Mouse (Mus musculus) heart, adult 2 months (tissue): Measurements from ENCODE around the gene Actr5. TPM values are rescaled to one million over a fixed set of nuclear protein-coding genes. Genes with fewer than 3 reads are reported as not detected.

Experiments used
- DNase-seq, 2 experiments: peaks; one replicate each; pipeline ENCODE4 v3.0.0; 2021
- H3K27ac ChIP-seq: fragments of 200-600 bp; 2 replicates; pipeline ENCODE4 v1.8.1; 2022
- H3K27me3 ChIP-seq: fragments of 200-500 bp; 2 replicates; pipeline ENCODE4 v1.6.1; 2012; ENCODE audit warnings: mild to moderate bottlenecking, low read length, inconsistent platforms, mixed read lengths; ENCODE audit not compliant: control insufficient read depth, insufficient read depth
- H3K36me3 ChIP-seq: fragments of 200-500 bp; 2 replicates; pipeline ENCODE4 v1.6.1; 2012; ENCODE audit warnings: low read length, inconsistent platforms; ENCODE audit not compliant: control insufficient read depth, insufficient read depth
- H3K4me1 ChIP-seq: fragments of 200-500 bp; 2 replicates; pipeline ENCODE4 v1.6.1; 2011; ENCODE audit warnings: low read length; ENCODE audit not compliant: control insufficient read depth, insufficient read depth
- H3K4me3 ChIP-seq: fragments of 200-600 bp; 2 replicates; pipeline ENCODE4 v1.8.1; 2022
- H3K79me2 ChIP-seq: fragments of 200-500 bp; replicated peaks from 2 replicates; pipeline ENCODE4 v1.6.1; 2012; ENCODE audit warnings: mild to moderate bottlenecking, inconsistent platforms, low read length, moderate library complexity, mixed read lengths; ENCODE audit not compliant: control insufficient read depth, insufficient read depth
- H3K9ac ChIP-seq: fragments of 200-500 bp; 2 replicates; pipeline ENCODE4 v1.6.1; 2012; ENCODE audit warnings: low read depth, mild to moderate bottlenecking, control low read depth, inconsistent platforms, low read length, mixed read lengths
- CTCF ChIP-seq: fragments of 200-600 bp; IDR thresholded peaks from 2 replicates; pipeline ENCODE4 v1.8.1; 2022; ENCODE audit warnings: antibody characterized with exemption, mild to moderate bottlenecking, moderate library complexity
- EP300 ChIP-seq: fragments of 200-500 bp; IDR thresholded peaks from 2 replicates; pipeline ENCODE4 v1.6.1; 2011; ENCODE audit warnings: low read depth, low read length, control low read depth; ENCODE audit not compliant: insufficient read depth
- POLR2A ChIP-seq: fragments of 200-500 bp; IDR thresholded peaks from 2 replicates; pipeline ENCODE4 v1.6.1; 2011; ENCODE audit warnings: mild to moderate bottlenecking, low read depth, low read length, control low read depth; ENCODE audit not compliant: insufficient read depth
- WGBS: fragments of 180-500 bp; shearing (Covaris S2); methylation state at CpG from one replicate; pipeline ENCODE4 v1.1.7; 2018; 5-methylcytosine and 5-hydroxymethylcytosine counted together
- intact Hi-C: fragments of 180-260 bp; cut with DNase I; formaldehyde crosslinking; loops from one replicate; pipeline ENCODE4 v1.15.1; 2025
- long read RNA-seq: library from polyadenylated mRNA; stranded (forward); transcript quantifications from one replicate; pipeline ENCODE4 v2.0.0, GENCODE M21; 2021
- polyA plus RNA-seq: library from polyadenylated mRNA; depleted of rRNA; stranded (reverse); fragments of >200 nt; gene quantifications from 2 replicates; pipeline ENCODE4 v1.2.3, GENCODE M21; 2012; rRNA removed
- total RNA-seq, 2 experiments: library from RNA; stranded (reverse); gene quantifications; 2 replicates each; pipeline ENCODE4 v1.2.3; 2021

The Actr5 gene
- total RNA-seq, result 1 to 10 TPM; 4.8 to 6.4 TPM
- polyA plus RNA-seq, result 2.9 and 3.5 TPM in 2 replicates
- long read RNA-seq, partial matches to known transcripts, result 0 of 4 reads
- long read RNA-seq, other reads (novel, unspliced or antisense), result 1 of 4 reads

DNA sequence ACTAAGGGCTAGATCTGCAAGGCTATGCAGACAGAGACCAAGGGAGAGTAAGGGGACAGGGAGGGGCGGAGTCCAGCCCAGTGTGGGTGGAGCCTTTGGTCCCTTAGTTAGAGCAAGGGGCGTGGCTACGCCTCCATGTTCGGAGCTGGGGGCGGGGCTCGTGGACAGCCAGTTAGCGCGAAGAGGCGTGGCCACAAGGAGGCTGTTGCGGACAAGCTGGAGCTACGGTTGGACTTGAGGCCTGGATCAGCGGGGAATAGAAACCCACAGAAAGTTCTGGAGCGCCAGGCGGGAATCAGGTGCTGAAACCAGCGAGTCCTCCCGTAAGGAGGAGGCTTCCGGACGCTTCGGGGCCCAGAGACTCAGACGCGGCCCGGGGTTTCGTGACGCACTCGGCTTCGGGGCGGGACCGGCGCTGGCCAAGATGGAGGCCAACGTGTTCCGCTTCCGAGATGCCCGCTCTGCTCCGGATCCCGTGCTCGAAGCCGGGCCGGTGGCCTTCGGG lies at the start of gene Actr5:
TSS of gene Actr5 (plus strand) at position 171 of the 505 bp plus-strand sequence.
- peak; percentile 93 to 95 for DNase-seq
- H3K4me3 ChIP-seq, result peak within 1 kb of the TSS; percentile 96
- H3K4me1 ChIP-seq, result no peaks in the 10 kb centered on the region; the same call in 1 of the 2 replicates
- peak within 1 kb of the TSS; percentile 95 for H3K27ac ChIP-seq
- H3K27me3 ChIP-seq, result no peaks in the 10 kb centered on the region
- no peaks in the 10 kb centered on the region for H3K36me3 ChIP-seq
- H3K79me2 ChIP-seq, result no peaks in the 10 kb centered on the region
- TF ChIP-seq CTCF (peak; percentile 13; the same call in 1 of the 2 replicates), POLR2A (peak; percentile 83), EP300 (no peak)
- WGBS, result under 1% methylated on average over 39 of the region's 39 CpGs
- peak within 1 kb of the TSS; percentile 94 for H3K9ac ChIP-seq
- intact Hi-C loops, result no loop called here

DNA sequence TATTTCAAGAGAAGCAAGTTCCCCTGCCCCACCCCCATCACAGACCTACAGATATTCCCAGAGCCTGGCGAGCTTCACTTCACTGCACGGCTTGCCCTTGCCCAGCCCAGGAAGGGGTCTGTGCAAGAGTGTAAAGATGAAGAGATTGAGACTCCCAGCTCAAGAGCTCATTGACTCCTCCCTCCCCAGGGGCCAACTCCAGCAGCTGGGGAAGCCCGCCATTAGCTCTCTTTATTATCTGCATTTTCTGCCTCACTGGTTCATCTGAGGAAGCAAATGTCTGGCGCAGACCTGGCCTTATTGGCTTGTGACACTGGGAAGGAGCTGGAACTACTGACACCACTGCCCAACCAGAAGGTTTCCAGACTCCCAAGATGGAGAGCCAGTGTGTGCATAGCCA lies 44.7 kb upstream of the Actr5 start:
- Histone ChIP-seq H3K9ac (no peak overlapping the region), H3K4me1 (no peaks in the 10 kb centered on the region), H3K36me3 (no peaks in the 10 kb centered on the region), H3K27ac (no peak overlapping the region), H3K79me2 (no peaks in the 10 kb centered on the region), H3K27me3 (peaks cover 2% of the 10 kb centered on the region), H3K4me3 (no peak overlapping the region)
- DNase-seq, result no peak
- 56% methylated on average over 4 of the region's 4 CpGs for WGBS
- intact Hi-C loops, result no loop called here
- TF ChIP-seq POLR2A (no peak), CTCF (no peak), EP300 (no peak)

DNA sequence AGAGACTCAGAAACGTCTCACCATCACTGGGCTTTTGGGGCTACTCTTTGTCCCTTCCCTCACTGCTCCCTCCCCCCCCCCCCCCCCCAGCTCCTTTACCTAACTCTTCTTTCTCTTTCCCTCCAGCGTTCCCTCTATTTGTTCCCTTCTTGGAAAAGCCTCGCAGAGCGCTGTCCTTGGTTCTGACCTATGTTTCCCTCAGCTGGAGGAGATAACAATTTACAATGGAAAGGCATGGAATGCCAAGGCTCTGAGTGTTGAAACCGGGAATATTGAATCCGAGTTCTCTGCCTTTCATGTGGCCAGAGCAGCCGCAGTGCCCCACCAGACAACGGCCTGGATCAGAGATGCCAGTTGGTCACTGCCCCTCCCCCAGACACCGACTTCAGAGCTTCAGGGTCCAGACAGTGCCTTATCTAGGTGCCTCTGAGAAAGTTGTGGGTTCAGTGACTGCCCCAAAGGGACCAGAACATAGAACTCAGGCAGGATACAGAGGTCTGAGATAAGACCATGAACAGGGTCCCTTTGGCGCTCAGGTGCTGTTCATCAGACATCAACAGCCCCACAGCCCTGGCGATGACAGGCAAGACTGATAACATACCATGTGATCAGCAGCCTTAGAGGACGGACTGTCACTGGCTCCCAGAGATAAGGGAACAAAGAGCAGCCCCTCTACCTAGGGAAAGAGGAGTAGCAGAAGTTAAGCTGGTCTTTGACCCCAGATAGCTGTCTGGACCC lies 39.9 kb upstream of the Actr5 start:
- Histone ChIP-seq H3K4me1 (no peaks in the 10 kb centered on the region), H3K36me3 (no peaks in the 10 kb centered on the region), H3K9ac (no peak overlapping the region), H3K79me2 (no peaks in the 10 kb centered on the region), H3K4me3 (no peak overlapping the region), H3K27me3 (no peaks in the 10 kb centered on the region; the same call in 1 of the 2 replicates), H3K27ac (no peak overlapping the region)
- no peak for DNase-seq
- WGBS, result 2% methylated on average over 12 of the region's 12 CpGs
- TF ChIP-seq CTCF (no peak), EP300 (no peak), POLR2A (no peak)
- intact Hi-C loops, result no loop called here

DNA sequence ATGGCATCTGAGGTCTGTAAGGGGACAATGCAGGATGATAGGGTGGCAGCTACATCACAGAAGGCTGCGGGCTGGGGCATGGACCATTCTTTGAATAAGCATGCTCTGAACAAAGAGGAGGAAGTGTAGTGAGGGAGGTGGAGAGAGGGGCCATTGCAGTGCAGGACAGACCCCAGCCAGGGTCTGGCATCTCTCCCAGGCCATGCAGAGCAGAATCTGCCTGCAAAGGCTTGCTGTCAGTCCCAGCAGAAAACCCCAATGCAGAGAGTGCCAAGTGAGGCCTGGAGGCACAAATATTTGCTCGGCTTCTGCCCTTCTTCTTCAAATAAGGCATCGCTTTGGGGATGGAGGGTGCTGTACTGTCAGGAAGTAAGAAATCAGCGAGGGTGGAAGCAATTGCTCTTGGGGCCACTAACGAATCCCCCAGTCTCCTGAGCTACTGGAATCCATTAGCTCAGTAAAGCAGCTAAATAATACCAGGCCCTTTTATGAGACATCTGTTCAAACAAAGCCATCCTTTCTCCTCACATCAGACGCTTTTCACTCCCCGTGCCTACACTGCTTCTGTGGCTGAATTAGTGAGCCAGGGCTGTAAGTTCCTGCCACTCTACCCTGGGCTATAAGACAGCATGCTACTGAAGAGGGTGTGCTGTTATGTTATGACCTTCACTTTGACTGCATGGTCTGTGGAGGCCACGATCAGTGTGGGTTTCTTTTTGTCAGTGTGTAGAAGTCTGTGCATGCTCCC lies 36.0 kb upstream of the Actr5 start:
- Histone ChIP-seq H3K36me3 (no peaks in the 10 kb centered on the region), H3K79me2 (no peaks in the 10 kb centered on the region), H3K9ac (no peak overlapping the region), H3K27me3 (no peaks in the 10 kb centered on the region), H3K4me3 (no peak overlapping the region), H3K4me1 (no peaks in the 10 kb centered on the region), H3K27ac (no peak overlapping the region)
- TF ChIP-seq POLR2A, result no peak
- no peak for TF ChIP-seq EP300
- TF ChIP-seq CTCF, result no peak
- no peak for DNase-seq
- intact Hi-C loops, result no loop called here
- 54% methylated on average over 8 of the region's 8 CpGs for WGBS

DNA sequence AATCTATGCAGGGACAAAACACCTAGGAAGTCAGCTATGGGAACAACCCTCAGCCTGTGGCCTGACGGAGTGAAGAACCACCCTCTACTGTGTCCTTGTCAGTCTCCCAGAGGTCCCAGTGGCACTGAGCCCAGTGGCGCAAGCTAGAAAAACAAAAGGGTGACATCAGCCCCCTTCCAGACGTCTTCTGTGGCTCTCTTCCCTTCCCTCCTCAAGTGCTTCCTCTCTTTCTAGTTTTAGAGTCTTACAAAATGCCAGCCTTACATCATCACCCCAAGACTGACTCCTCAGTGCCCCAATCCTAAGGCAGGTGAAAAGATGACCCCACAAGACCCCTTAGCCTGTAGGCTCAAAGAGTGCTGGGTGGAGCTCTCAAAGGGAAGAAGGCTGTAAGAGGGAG lies 34.2 kb upstream of the Actr5 start:
- no peak for DNase-seq
- H3K79me2 ChIP-seq, result no peaks in the 10 kb centered on the region
- H3K4me3 ChIP-seq, result no peak overlapping the region

More for the DNA sequence above, 34.2 kb upstream of the Actr5 start:
- TF ChIP-seq POLR2A (no peak), EP300 (no peak), CTCF (no peak)
- peaks cover 1% of the 10 kb centered on the region for H3K27me3 ChIP-seq
- intact Hi-C loops, result no loop called here
- H3K36me3 ChIP-seq, result no peaks in the 10 kb centered on the region
- no peaks in the 10 kb centered on the region for H3K4me1 ChIP-seq
- H3K9ac ChIP-seq, result no peak overlapping the region
- H3K27ac ChIP-seq, result no peak overlapping the region
- 26% methylated on average over 3 of the region's 3 CpGs for WGBS
